Mouse (Mus musculus): ENCODE results near the gene Hk2.
A peak's percentile ranks its signal among the peaks of the same experiment; 100 is the strongest.

The Hk2 gene

GRCm38 (mm10) chr6:82740868-82741517 lies 33.3 kb downstream of the Hk2 start:
- no peak for DNase-seq (ENCODE audit: low read depth)

- DNase-seq (ENCODE audit: low read depth), result peak; percentile 93
Observed at GRCm38 (mm10) chr6:82740269-82740668, 34.0 kb downstream of the Hk2 start.

- DNase-seq (ENCODE audit: low read depth), result no peak
Observed at GRCm38 (mm10) chr6:82737634-82738540, 36.4 kb downstream of the Hk2 start.

GRCm38 (mm10) chr6:82736626-82737600 lies 37.3 kb downstream of the Hk2 start:
- no peak for DNase-seq (ENCODE audit: low read depth)

DNA sequence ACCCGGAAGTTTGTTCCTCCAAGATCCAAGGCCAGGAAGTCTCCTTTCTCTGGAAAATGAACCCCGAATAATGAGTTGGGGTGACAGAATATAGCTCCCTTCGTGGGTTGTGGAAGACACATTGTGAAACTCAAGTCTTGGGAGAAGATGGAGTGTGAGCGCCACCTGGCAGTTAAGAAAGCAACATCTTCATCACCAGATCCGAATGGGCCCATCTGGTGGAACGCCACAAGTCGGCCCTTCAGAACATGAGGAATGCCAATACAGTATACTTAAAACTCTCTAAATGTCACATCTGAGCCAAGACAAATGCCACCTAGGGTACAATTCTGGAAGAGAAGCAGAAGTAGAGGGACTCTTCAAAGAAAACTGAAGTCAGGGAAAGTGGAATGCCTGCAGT lies 38.9 kb downstream of the Hk2 start:
- DNase-seq (ENCODE audit: low read depth), result no peak

- DNase-seq (ENCODE audit: low read depth), result no peak
Observed at GRCm38 (mm10) chr6:82728635-82729034, 45.6 kb downstream of the Hk2 start.

DNA sequence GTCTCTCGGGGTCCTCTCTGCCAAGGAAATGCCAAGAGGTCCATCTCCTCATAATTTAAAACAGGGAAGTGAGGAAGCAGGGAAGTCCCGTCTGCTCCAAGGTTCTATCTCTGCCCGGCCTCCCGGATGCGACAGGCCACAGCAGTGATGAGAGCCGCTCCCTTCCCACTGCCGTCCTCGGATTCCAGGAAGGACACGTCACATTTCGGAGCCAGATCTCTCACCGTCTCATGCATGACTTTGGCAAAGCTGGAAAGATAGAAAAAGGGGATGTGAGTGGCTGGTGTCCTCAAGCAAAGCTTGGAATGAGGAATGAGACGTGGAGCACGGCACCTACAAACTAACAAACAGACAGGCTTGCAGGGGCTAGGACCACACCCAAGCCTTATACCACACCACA lies 47.0 kb downstream of the Hk2 start:
- no peak for DNase-seq (ENCODE audit: low read depth)

GRCm38 (mm10) chr6:82723321-82723720 lies 50.9 kb downstream of the Hk2 start:
- DNase-seq (ENCODE audit: low read depth), result no peak

DNA sequence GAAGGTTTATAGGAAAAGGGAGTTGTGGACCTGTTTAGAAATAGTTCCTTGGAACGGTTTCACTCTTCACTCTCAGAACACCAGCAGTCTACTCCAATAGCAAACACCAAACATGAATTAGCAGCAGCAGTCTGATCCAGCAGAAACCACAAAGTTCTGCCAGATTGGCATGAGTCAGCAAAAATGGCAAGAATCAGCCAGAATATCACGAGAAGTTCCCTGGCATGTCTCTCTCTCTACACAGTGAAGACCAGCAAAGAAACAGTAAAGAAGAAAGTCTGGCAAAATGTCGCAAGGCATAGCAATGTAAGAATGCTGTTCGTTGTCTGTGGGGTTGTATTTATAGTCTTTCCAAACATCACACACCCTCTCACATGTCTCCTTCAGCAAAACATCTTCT lies 58.1 kb downstream of the Hk2 start:
- DNase-seq (ENCODE audit: low read depth), result peak; percentile 66

DNA sequence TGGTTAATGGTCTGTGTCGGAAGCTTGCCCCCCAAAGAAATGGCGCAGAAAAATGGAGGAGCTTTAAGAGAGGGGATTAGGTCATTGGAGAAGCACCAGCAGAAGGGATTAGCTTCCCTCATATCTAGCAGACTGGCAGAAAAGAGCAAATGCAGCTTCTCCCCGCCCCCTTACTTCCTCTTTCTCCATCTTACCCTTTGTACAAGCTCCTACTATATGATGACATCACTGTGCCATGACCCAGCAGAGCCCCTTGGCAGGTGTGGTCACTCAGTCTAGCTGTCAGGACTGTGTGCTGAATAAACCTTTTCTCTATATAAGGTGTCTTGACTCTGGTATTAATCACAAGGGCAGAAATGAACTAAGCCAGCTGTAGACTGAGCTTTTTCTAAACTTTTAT lies 58.6 kb downstream of the Hk2 start:
- peak; percentile 78 for DNase-seq (ENCODE audit: low read depth)

DNA sequence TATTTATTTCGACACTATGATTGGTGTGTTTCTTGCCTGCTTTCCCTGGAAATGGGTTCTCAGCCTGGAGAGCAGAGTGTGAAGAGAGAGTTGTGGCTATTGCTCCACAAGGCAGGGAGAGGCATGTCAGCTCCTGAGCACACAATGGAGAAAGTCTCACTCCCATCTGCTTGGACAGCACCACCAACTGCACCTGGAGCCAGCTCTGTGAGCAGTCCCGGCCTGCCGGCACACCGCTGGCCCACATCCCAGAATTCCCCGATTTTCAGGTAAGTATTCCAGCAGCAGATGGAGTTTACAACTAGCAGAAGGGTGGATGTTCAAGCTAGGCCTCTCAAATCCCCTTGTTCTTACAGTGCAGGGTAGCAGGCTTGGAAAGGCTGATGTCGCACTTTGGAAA lies 59.0 kb downstream of the Hk2 start:
- DNase-seq (ENCODE audit: low read depth), result no peak

- DNase-seq (ENCODE audit: low read depth), result no peak
Observed at GRCm38 (mm10) chr6:82714841-82715240, 59.4 kb downstream of the Hk2 start.

DNA sequence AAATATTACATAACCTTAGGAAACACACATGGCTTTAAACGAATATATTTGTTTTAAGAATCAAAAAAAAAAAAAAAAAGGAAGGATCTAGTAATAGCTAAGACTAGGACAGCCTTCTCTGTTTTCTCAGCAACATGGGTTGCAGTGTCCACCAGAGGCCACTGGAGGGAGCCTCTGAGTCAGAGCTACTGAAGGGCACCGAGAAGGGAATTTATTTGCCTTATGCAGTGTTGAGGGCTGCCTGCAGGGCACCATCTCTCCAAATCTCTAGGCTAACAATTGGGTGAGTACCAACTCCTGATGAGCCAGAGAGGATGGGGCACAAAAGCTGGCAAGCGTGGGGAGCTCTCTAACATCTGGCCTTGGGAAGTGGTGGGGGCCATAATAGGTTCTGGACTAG lies 60.0 kb downstream of the Hk2 start:
- DNase-seq (ENCODE audit: low read depth), result peak; percentile 86

- DNase-seq (ENCODE audit: low read depth), result no peak
Observed at GRCm38 (mm10) chr6:82707742-82708141, 66.5 kb downstream of the Hk2 start.

GRCm38 (mm10) chr6:82707241-82707640 lies 67.0 kb downstream of the Hk2 start:
- DNase-seq (ENCODE audit: low read depth), result no peak

DNA sequence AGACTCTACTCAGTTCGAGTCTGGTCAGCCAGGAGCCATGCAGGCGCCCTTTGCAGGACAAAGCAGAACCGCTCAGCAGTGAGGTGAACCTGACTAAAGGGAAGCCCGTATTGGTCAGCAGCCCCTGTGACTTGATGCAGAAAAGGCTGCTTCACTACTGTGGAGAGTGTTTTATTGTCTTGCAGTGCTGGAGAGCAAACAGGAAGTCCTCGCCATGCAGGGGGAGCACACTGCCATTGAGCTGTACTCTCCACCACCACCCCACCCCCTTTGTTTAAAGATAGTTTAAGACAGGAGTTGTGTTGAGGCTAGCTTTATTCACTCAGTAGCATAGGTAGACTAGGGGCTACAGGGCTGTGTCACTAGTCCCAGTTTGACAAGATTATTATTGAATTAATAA lies 69.0 kb downstream of the Hk2 start, which contains the start of gene Pole4:
Gene Pole4 (minus strand): TSS at position 145 of the 400 bp plus-strand sequence.
- no peak for DNase-seq (ENCODE audit: low read depth)

DNA sequence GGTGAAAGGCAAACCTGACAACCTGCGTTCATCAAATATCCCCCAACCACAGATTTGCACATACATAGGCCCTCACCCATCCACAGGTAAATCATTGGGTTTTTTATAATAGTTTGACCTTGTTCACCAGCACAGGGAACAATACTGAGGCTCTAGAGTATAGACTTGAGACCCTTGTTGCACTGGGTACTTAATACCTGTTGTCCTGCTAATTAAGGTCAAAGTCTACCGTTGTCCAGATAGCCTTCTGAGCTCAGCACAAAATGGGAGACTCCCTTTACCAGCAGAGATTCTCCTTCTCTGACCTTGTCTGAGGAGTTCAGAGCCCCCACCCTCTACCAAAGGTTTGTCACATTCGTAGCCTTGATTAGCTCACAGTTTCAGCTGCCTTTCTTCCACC lies 70.5 kb downstream of the Hk2 start:
- no peak for DNase-seq (ENCODE audit: low read depth)

DNA sequence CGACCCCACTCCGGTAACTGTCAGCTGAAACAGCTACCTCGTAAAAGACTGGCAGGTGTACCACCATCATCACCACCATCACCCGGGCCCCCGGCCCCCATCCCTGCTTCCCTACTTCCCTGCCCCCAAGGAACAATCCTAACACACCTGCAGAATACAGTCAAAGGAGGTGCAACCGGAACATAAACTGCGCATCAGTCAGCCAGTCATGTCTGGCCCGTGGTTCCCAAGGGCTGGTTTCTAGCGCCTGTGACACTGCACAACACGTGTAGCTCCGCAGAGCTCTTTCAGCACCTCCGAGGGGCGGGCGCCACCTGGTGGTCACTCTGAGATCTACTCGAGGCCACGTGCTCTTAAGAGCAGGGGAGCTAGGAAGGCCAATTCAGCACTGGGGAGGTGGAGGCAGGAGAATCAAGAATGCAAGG lies 71.6 kb downstream of the Hk2 start:
- peak; percentile 91 for DNase-seq (ENCODE audit: low read depth)

GRCm38 (mm10) chr6:82701296-82701695 lies 73.0 kb downstream of the Hk2 start:
- DNase-seq (ENCODE audit: low read depth), result no peak

GRCm38 (mm10) chr6:82699831-82700230 lies 74.4 kb downstream of the Hk2 start:
- no peak for DNase-seq (ENCODE audit: low read depth)

DNA sequence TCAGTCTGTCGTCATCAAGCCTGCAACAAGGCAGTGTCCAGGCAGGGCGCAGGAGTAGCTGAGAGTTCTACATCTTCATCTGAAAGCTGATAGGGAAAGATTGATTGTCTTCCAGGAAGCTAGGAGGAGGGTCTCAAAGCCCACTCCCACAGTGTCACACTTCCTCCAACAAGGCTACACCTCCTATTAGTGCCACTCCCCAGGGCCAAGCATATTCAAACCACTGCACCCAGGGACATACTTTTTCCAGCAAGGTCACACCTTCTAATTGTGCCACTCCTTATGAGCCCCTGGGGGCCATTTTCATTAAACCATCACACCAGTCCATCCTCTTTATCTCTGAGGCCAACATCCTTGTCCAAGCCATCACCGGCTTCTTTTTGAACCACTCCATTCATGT lies 77.5 kb downstream of the Hk2 start:
- no peak for DNase-seq (ENCODE audit: low read depth)

DNA sequence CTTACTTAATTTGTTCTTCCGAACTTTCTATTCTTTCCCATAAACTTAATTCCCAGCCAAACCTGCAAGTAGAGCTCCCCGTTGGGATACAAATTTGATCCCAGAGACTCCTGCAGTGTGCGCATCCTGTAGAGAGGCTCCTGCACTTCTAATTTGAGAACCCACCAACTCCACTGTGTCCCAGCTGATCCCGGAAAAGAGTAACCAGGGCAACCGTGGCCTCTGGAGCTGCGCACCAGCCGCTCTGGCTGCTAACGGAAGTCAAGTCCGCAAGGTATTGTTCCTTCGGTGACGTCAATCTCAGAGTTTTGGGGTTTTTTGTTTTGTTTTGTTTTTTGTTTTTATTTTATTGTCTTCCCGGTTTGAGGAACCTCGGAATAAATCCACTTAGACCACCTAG lies 79.6 kb downstream of the Hk2 start:
- DNase-seq (ENCODE audit: low read depth), result no peak
